Mouse (Mus musculus): ENCODE data around the gene Phactr1. TPM values are rescaled to one million over a fixed set of nuclear protein-coding genes. Genes with fewer than 3 reads are reported as not detected.
"Not testable (repeated sequence)": the region's sequence is repeated elsewhere in the genome, so short reads cannot be mapped to it uniquely, and the experiment has no call there.

Gene Phactr1
- polyA plus RNA-seq, 1 experiment from 2014 or later = 7.9 TPM

GRCm38 (mm10) chr13:42940271-42940670 is 259.8 kb downstream of the Phactr1 start:
- Histone ChIP-seq H3K27me3 (replicated peaks) (no peaks in the 10 kb centered on the region), H3K36me3 (no peaks in the 10 kb centered on the region), H3K9me3 (no peaks in the 10 kb centered on the region), H3K27ac (no peak overlapping the region), H3K4me2 (no peak overlapping the region), H3K4me3 (replicated peaks) (no peak overlapping the region), H3K4me1 (no peaks in the 10 kb centered on the region), H3K9ac (no peak overlapping the region)
- ATAC-seq (ENCODE audit: insufficient read depth, low FRiP score, low read depth) = no peak
- 69% methylated on average over 3 of the region's 3 CpGs for WGBS

GRCm38 (mm10) chr13:42944106-42944505 is 263.7 kb downstream of the Phactr1 start:
- 47% methylated on average over 3 of the region's 3 CpGs for WGBS
- Histone ChIP-seq H3K4me2 (no peak overlapping the region), H3K27me3 (replicated peaks) (no peaks in the 10 kb centered on the region), H3K4me1 (no peaks in the 10 kb centered on the region), H3K9me3 (no peaks in the 10 kb centered on the region), H3K9ac (no peak overlapping the region), H3K36me3 (no peaks in the 10 kb centered on the region), H3K4me3 (replicated peaks) (no peak overlapping the region), H3K27ac (no peak overlapping the region)
- no peak for ATAC-seq (ENCODE audit: insufficient read depth, low FRiP score, low read depth)

GRCm38 (mm10) chr13:42945201-42945600 is 264.8 kb downstream of the Phactr1 start:
- H3K9ac ChIP-seq; H3K27me3 ChIP-seq (replicated peaks); ATAC-seq (ENCODE audit: insufficient read depth, low FRiP score, low read depth); H3K4me1 ChIP-seq; H3K36me3 ChIP-seq; H3K9me3 ChIP-seq; H3K4me2 ChIP-seq; H3K4me3 ChIP-seq (replicated peaks); H3K27ac ChIP-seq: not testable (repeated sequence)
- WGBS = 52% methylated on average over 4 of the region's 4 CpGs

- Histone ChIP-seq H3K27ac (no peak overlapping the region), H3K27me3 (replicated peaks) (no peaks in the 10 kb centered on the region), H3K4me2 (no peak overlapping the region), H3K36me3 (no peaks in the 10 kb centered on the region), H3K9ac (no peak overlapping the region), H3K4me3 (replicated peaks) (no peak overlapping the region), H3K9me3 (no peaks in the 10 kb centered on the region), H3K4me1 (no peaks in the 10 kb centered on the region)
- 86% methylated on average over 10 of the region's 10 CpGs for WGBS
- no peak for ATAC-seq (ENCODE audit: insufficient read depth, low FRiP score, low read depth)
These were observed 268.4 kb downstream of the Phactr1 start for GRCm38 (mm10) chr13:42948717-42949265.

- WGBS = 67% methylated on average over 5 of the region's 5 CpGs
- Histone ChIP-seq H3K27me3 (replicated peaks) (no peaks in the 10 kb centered on the region), H3K4me1 (no peaks in the 10 kb centered on the region), H3K9ac (no peak overlapping the region), H3K9me3 (no peaks in the 10 kb centered on the region), H3K36me3 (no peaks in the 10 kb centered on the region), H3K27ac (no peak overlapping the region), H3K4me3 (replicated peaks) (no peak overlapping the region), H3K4me2 (no peak overlapping the region)
- ATAC-seq (ENCODE audit: insufficient read depth, low FRiP score, low read depth) = no peak
These were observed 268.9 kb downstream of the Phactr1 start for GRCm38 (mm10) chr13:42949336-42949735.

GRCm38 (mm10) chr13:42950056-42950455 is 269.6 kb downstream of the Phactr1 start:
- Histone ChIP-seq H3K4me1 (no peaks in the 10 kb centered on the region), H3K36me3 (no peaks in the 10 kb centered on the region), H3K27ac (no peak overlapping the region), H3K4me2 (no peak overlapping the region), H3K9ac (no peak overlapping the region), H3K9me3 (no peaks in the 10 kb centered on the region), H3K4me3 (replicated peaks) (no peak overlapping the region), H3K27me3 (replicated peaks) (no peaks in the 10 kb centered on the region)
- ATAC-seq (ENCODE audit: insufficient read depth, low FRiP score, low read depth) = no peak
- 91% methylated on average over 3 of the region's 3 CpGs for WGBS

GRCm38 (mm10) chr13:42952037-42952721 is 271.8 kb downstream of the Phactr1 start:
- H3K27ac ChIP-seq = no peak overlapping the region
- H3K36me3 ChIP-seq = no peaks in the 10 kb centered on the region
- H3K27me3 ChIP-seq (replicated peaks) = no peaks in the 10 kb centered on the region
- no peak overlapping the region for H3K4me2 ChIP-seq
- 60% methylated on average over 15 of the region's 15 CpGs for WGBS
- H3K9ac ChIP-seq = no peak overlapping the region
- no peaks in the 10 kb centered on the region for H3K4me1 ChIP-seq
- H3K4me3 ChIP-seq (replicated peaks) = no peak overlapping the region
- ATAC-seq (ENCODE audit: insufficient read depth, low FRiP score, low read depth) = no peak
- no peaks in the 10 kb centered on the region for H3K9me3 ChIP-seq

GRCm38 (mm10) chr13:42953071-42953470 is 272.6 kb downstream of the Phactr1 start:
- 91% methylated on average over 6 of the region's 6 CpGs for WGBS
- Histone ChIP-seq H3K27me3 (replicated peaks) (no peaks in the 10 kb centered on the region), H3K9ac (no peak overlapping the region), H3K4me1 (no peaks in the 10 kb centered on the region), H3K4me2 (no peak overlapping the region), H3K27ac (no peak overlapping the region), H3K9me3 (no peaks in the 10 kb centered on the region), H3K4me3 (replicated peaks) (no peak overlapping the region), H3K36me3 (no peaks in the 10 kb centered on the region)
- ATAC-seq (ENCODE audit: insufficient read depth, low FRiP score, low read depth) = no peak

- H3K27me3 ChIP-seq (replicated peaks) = no peaks in the 10 kb centered on the region
- H3K9ac ChIP-seq = no peak overlapping the region
- no peak overlapping the region for H3K27ac ChIP-seq
- 42% methylated on average over 5 of the region's 5 CpGs for WGBS
- H3K4me1 ChIP-seq = no peaks in the 10 kb centered on the region
- H3K36me3 ChIP-seq = no peaks in the 10 kb centered on the region
- H3K4me2 ChIP-seq = no peak overlapping the region
- no peak overlapping the region for H3K4me3 ChIP-seq (replicated peaks)
- ATAC-seq (ENCODE audit: insufficient read depth, low FRiP score, low read depth) = no peak
- no peaks in the 10 kb centered on the region for H3K9me3 ChIP-seq
These were observed 273.7 kb downstream of the Phactr1 start for GRCm38 (mm10) chr13:42954116-42954515.

- Histone ChIP-seq H3K27me3 (replicated peaks) (no peaks in the 10 kb centered on the region), H3K4me1 (no peaks in the 10 kb centered on the region), H3K36me3 (no peaks in the 10 kb centered on the region), H3K27ac (no peak overlapping the region), H3K9ac (no peak overlapping the region), H3K4me2 (no peak overlapping the region), H3K4me3 (replicated peaks) (no peak overlapping the region), H3K9me3 (no peaks in the 10 kb centered on the region)
- ATAC-seq (ENCODE audit: insufficient read depth, low FRiP score, low read depth) = no peak
- WGBS = 69% methylated on average over 10 of the region's 10 CpGs
These were observed 275.9 kb downstream of the Phactr1 start for GRCm38 (mm10) chr13:42956327-42956726.

GRCm38 (mm10) chr13:42957856-42958255 is 277.4 kb downstream of the Phactr1 start:
- 54% methylated on average over 7 of the region's 7 CpGs for WGBS
- no peaks in the 10 kb centered on the region for H3K27me3 ChIP-seq (replicated peaks)

GRCm38 (mm10) chr13:42958867-42959266 is 278.4 kb downstream of the Phactr1 start:
- Histone ChIP-seq H3K9me3 (no peaks in the 10 kb centered on the region), H3K9ac (no peak overlapping the region), H3K36me3 (no peaks in the 10 kb centered on the region), H3K4me1 (no peaks in the 10 kb centered on the region), H3K27ac (no peak overlapping the region), H3K4me2 (no peak overlapping the region), H3K27me3 (replicated peaks) (no peaks in the 10 kb centered on the region), H3K4me3 (replicated peaks) (no peak overlapping the region)
- ATAC-seq (ENCODE audit: insufficient read depth, low FRiP score, low read depth) = no peak
- 98% methylated on average over 2 of the region's 2 CpGs for WGBS

More at GRCm38 (mm10) chr13:42957856-42958255, 277.4 kb downstream of the Phactr1 start:
- H3K4me2 ChIP-seq = no peak overlapping the region
- H3K36me3 ChIP-seq = no peaks in the 10 kb centered on the region
- H3K4me3 ChIP-seq (replicated peaks) = no peak overlapping the region
- ATAC-seq (ENCODE audit: insufficient read depth, low FRiP score, low read depth) = no peak
- no peaks in the 10 kb centered on the region for H3K4me1 ChIP-seq
- H3K27ac ChIP-seq = no peak overlapping the region
- H3K9me3 ChIP-seq = no peaks in the 10 kb centered on the region
- no peak overlapping the region for H3K9ac ChIP-seq

Data from stomach, embryonic 15.5 days (tissue).